Mouse (Mus musculus) liver, embryonic 16.5 days (tissue): ENCODE measurements around the gene Mcm3ap. TPM values are rescaled to one million over a fixed set of nuclear protein-coding genes. Genes with fewer than 3 reads are reported as not detected.

Experiments used
- ATAC-seq: fragments of 200-750 bp; cut with Nextera tagmentation; 2 replicates; pipeline ENCODE4 v1.8.0; 2017; ENCODE audit warnings: low read depth, mild to moderate bottlenecking, moderate number of reproducible peaks, moderate library complexity
- H3K27ac ChIP-seq: fragments of 300-500 bp; sonication (generic); 2 replicates; pipeline ENCODE4 v1.5.1; 2014; ENCODE audit warnings: mild to moderate bottlenecking, low read length
- H3K27me3 ChIP-seq: fragments of 300-500 bp; sonication (generic); 2 replicates; pipeline ENCODE4 v1.6.1; 2014; ENCODE audit warnings: low read depth, low read length, mixed read lengths; ENCODE audit not compliant: control insufficient read depth, insufficient read depth
- H3K36me3 ChIP-seq: fragments of 300-500 bp; sonication (generic); 2 replicates; pipeline ENCODE4 v1.6.1; 2014; ENCODE audit warnings: mild to moderate bottlenecking; ENCODE audit not compliant: control insufficient read depth, insufficient read depth
- H3K4me1 ChIP-seq: fragments of 300-500 bp; sonication (generic); 2 replicates; pipeline ENCODE4 v1.6.1; 2014; ENCODE audit warnings: low read depth, low read length, mixed read lengths; ENCODE audit not compliant: control insufficient read depth
- H3K4me2 ChIP-seq: fragments of 300-500 bp; sonication (generic); 2 replicates; pipeline ENCODE4 v1.6.1; 2014; ENCODE audit warnings: low read depth, low read length, mixed read lengths
- H3K4me3 ChIP-seq: fragments of 300-500 bp; sonication (generic); 2 replicates; pipeline ENCODE4 v1.5.1; 2014; ENCODE audit warnings: low read depth, mild to moderate bottlenecking, low read length
- H3K9ac ChIP-seq: fragments of 300-500 bp; sonication (generic); 2 replicates; pipeline ENCODE4 v1.6.1; 2014; ENCODE audit warnings: low read depth, low read length
- H3K9me3 ChIP-seq: fragments of 300-500 bp; sonication (generic); replicated peaks from 2 replicates; pipeline ENCODE4 v1.6.1; 2016; ENCODE audit warnings: low read length; ENCODE audit not compliant: control insufficient read depth
- WGBS: fragments of 180-500 bp; shearing (Covaris S2); extraction: QIAGEN DNeasy Blood & Tissue Kit; methylation state at CpG from one replicate; pipeline ENCODE4 v1.1.7; 2014; ENCODE audit not compliant: insufficient replicate concordance; 5-methylcytosine and 5-hydroxymethylcytosine counted together
- polyA plus RNA-seq: library from polyadenylated mRNA; unstranded; fragments of >200 nt; fragmentation: Nextera tagmentation; extraction: Ambion mirVana; gene quantifications from 2 replicates; pipeline ENCODE4 v1.2.1, GENCODE M21; 2015

The Mcm3ap gene
- polyA plus RNA-seq, 1 experiment from 2014 or later = 21.4 TPM

DNA sequence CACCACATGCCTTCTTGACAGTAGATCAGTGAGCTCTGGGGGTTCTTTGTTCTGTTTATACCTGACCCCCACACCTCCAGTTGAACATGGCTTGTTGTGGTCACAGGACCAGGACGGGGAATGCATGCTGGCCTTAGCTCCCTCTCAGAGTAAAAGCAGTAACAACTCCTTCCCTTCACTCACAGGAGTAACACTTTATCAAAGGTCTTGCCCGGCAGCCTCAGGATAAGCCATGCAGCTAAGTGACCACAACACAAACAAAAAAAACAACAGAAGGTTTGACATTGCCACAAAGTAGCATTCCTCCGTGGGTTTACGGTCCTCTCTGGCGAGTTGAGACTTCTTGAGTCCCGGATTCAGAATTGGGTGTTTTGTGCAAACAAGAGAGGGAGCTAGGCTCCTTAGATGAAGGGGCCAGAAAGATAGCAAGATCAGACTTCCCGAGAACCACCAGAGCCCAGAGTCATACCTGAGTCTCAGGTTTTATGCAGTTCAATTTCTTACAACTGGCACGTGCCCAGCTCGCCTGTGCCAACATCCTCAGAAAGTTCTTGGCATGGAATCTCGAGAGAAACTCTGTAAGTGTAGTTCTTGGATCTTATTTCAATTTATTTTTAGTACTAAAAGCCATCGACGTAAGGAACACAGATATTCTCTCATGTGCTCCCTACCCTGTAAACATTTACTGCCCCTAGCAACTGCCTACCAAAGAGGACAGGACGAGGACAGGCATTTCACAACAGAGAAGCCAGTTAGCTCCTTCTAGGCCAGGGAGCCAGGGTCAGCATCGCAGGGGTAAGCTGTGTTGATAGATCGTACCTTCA is 21.1 kb upstream of the Mcm3ap start:
- no peak overlapping the region for H3K4me2 ChIP-seq
- H3K36me3 ChIP-seq = no peaks in the 10 kb centered on the region
- peaks cover 20% of the 10 kb centered on the region for H3K4me1 ChIP-seq
- H3K9me3 ChIP-seq = no peaks in the 10 kb centered on the region
- ATAC-seq = no peak
- no peak overlapping the region for H3K4me3 ChIP-seq
- no peak overlapping the region; the same call in 1 of the 2 replicates for H3K27ac ChIP-seq
- H3K27me3 ChIP-seq = no peaks in the 10 kb centered on the region
- 59% methylated on average over 15 of the region's 15 CpGs for WGBS
- H3K9ac ChIP-seq = no peak overlapping the region

GRCm38 (mm10) chr10:76448851-76449250 is 19.9 kb upstream of the Mcm3ap start, which contains the start of gene 2610028H24Rik:
2610028H24Rik (plus strand) TSS chr10:76449081.
- H3K4me3 ChIP-seq = no peak within 1 kb of the TSS
- no peak within 1 kb of the TSS for H3K27ac ChIP-seq
- H3K9ac ChIP-seq = no peak within 1 kb of the TSS
- ATAC-seq = no peak
- H3K36me3 ChIP-seq = no peaks in the 10 kb centered on the region
- H3K4me2 ChIP-seq = no peak within 1 kb of the TSS
- no peaks in the 10 kb centered on the region for H3K27me3 ChIP-seq
- peaks cover 12% of the 10 kb centered on the region for H3K4me1 ChIP-seq
- H3K9me3 ChIP-seq = no peaks in the 10 kb centered on the region
- 65% methylated on average over 5 of the region's 5 CpGs for WGBS

GRCm38 (mm10) chr10:76455289-76455688 is 13.4 kb upstream of the Mcm3ap start:
- Histone ChIP-seq H3K27me3 (no peaks in the 10 kb centered on the region), H3K9ac (no peak overlapping the region), H3K36me3 (no peaks in the 10 kb centered on the region), H3K4me2 (no peak overlapping the region), H3K27ac (no peak overlapping the region), H3K4me3 (no peak overlapping the region), H3K4me1 (no peaks in the 10 kb centered on the region), H3K9me3 (0 out of 2 replicates have a peak, but pooled peaks cover 2% of the 10 kb centered on the region)
- WGBS = 51% methylated on average over 5 of the region's 5 CpGs
- ATAC-seq = no peak

DNA sequence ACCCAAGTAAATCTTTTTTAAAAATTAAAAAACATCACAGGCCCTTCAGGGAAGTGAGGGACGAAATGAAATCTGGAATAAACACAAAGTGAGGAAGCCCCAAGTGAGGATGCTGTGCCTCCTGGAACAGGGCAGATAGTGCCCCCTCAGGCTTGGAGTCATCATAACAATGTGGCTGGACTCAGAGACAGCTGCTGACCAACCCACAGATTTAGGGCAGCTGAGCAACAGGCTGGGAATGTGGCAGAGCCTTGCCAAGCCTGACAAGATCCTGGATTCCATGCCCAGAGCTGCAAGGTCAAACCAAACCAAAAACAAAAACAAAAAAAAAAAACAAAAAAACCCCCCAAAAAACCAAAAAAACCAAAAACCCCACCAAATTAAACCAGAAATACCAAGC is 7.5 kb upstream of the Mcm3ap start:
- H3K9me3 ChIP-seq = 0 out of 2 replicates have a peak, but pooled peaks cover 2% of the 10 kb centered on the region

DNA sequence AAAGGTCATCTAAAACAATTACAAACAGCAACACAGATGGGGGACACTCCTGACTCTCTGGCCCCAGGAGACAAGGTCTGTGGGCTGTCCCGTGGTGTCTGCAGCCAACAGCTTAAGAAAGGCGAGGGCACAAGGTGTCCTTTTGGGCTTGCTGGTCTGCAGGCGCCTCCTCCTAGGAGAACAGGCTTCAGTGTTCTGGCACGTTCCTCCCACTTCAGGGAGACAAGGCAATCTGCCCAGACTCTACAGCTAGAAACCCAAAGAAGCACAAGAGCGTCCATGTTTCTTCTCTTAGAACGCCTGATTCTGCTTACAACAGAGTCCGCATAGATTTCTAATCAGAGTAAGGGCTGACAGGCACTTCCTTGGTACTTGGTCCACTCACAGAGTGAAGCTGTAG is 6.4 kb upstream of the Mcm3ap start:
- H3K36me3 ChIP-seq = no peaks in the 10 kb centered on the region
- no peak overlapping the region for H3K4me2 ChIP-seq
- WGBS = 68% methylated on average over 7 of the region's 7 CpGs
- H3K9ac ChIP-seq = no peak overlapping the region
- ATAC-seq = no peak
- no peaks in the 10 kb centered on the region for H3K4me1 ChIP-seq
- no peaks in the 10 kb centered on the region for H3K27me3 ChIP-seq
- H3K4me3 ChIP-seq = no peak overlapping the region
- 0 out of 2 replicates have a peak, but pooled peaks cover 2% of the 10 kb centered on the region for H3K9me3 ChIP-seq
- H3K27ac ChIP-seq = no peak overlapping the region

More for the DNA sequence above, 7.5 kb upstream of the Mcm3ap start:
- Histone ChIP-seq H3K4me3 (no peak overlapping the region), H3K27ac (no peak overlapping the region), H3K36me3 (no peaks in the 10 kb centered on the region), H3K9ac (no peak overlapping the region), H3K4me2 (no peak overlapping the region), H3K4me1 (no peaks in the 10 kb centered on the region), H3K27me3 (no peaks in the 10 kb centered on the region)
- ATAC-seq = no peak
- WGBS = 70% methylated on average over 1 of the region's 1 CpGs

DNA sequence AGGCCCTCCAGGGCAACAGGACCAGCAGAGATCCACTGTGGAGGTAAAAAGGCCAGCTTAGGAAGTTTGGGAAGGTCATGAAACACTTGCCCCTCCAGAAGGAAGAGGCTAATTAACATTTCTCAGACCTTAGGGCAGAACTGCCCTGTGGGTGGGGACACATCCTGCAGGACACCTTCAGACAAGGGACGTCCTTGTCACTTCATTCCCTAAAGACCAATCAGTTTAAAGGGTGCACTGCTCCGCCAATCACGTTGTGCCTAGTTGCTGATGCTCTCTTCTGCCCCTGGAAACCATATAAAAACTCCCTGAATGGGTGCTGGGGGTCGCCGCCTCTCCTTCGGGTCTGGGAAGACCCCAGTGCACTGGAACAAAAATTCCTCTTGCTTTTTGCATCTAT is 6.0 kb upstream of the Mcm3ap start:
- Histone ChIP-seq H3K4me3 (no peak overlapping the region), H3K4me2 (no peak overlapping the region), H3K27ac (no peak overlapping the region), H3K9me3 (0 out of 2 replicates have a peak, but pooled peaks cover 2% of the 10 kb centered on the region), H3K4me1 (peaks cover 1% of the 10 kb centered on the region; the same call in 1 of the 2 replicates), H3K27me3 (no peaks in the 10 kb centered on the region), H3K9ac (no peak overlapping the region), H3K36me3 (no peaks in the 10 kb centered on the region)
- no peak for ATAC-seq
- WGBS = 73% methylated on average over 6 of the region's 6 CpGs

- no peaks in the 10 kb centered on the region; the same call in 1 of the 2 replicates for H3K4me1 ChIP-seq
- no peak overlapping the region for H3K27ac ChIP-seq
- 85% methylated on average over 5 of the region's 5 CpGs for WGBS
- no peak for ATAC-seq
- H3K9me3 ChIP-seq = no peaks in the 10 kb centered on the region
- H3K27me3 ChIP-seq = no peaks in the 10 kb centered on the region
- H3K36me3 ChIP-seq = peaks cover 31% of the 10 kb centered on the region
- H3K4me3 ChIP-seq = no peak overlapping the region
- no peak overlapping the region for H3K9ac ChIP-seq
- no peak overlapping the region for H3K4me2 ChIP-seq
Measured at GRCm38 (mm10) chr10:76473759-76474158, 5.0 kb downstream of the Mcm3ap start.

DNA sequence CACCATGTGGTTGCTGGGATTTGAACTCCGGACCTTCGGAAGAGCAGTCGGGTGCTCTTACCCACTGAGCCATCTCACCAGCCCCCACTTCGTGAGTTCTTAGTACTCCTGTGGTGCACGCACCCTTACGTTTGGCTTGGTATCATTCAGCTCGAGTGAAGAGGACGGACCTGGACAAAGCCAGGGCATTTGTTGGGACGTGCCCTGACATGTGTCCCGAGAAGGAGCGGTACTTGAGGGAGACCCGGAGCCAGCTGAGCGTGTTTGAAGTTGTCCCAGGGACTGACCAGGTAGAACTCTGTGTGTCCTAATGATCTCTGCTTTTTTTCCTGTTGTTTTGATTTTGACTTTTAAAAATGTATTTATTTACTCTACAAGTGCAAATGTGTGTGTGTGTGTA is 12.1 kb downstream of the Mcm3ap start:
- Histone ChIP-seq H3K27me3 (no peaks in the 10 kb centered on the region), H3K9ac (no peak overlapping the region), H3K4me3 (no peak overlapping the region), H3K4me2 (no peak overlapping the region), H3K4me1 (no peaks in the 10 kb centered on the region), H3K9me3 (no peaks in the 10 kb centered on the region), H3K36me3 (peaks cover 39% of the 10 kb centered on the region), H3K27ac (no peak overlapping the region)
- 89% methylated on average over 13 of the region's 13 CpGs for WGBS
- no peak for ATAC-seq

DNA sequence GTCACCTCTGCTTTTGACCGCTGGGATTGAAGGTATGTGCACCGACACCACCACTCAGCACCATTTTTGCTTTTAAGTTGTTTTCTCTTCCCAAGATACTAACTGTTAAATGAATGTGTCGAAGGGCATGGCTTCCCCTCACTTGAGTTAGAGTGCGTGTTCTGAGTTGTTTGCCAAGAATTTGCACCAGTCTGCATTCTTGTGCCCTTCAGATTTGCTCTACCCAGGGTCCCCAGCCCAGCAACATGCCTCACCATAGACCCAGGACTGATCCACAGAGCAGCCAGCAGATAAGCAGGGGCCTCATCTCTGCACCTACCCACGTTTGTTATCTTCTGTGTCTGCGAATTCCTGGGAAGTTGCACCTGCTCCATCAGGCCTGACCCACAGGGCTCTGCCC is 12.8 kb downstream of the Mcm3ap start:
- peaks cover 38% of the 10 kb centered on the region for H3K36me3 ChIP-seq

More for the DNA sequence above, 12.8 kb downstream of the Mcm3ap start:
- Histone ChIP-seq H3K9ac (no peak overlapping the region), H3K27me3 (no peaks in the 10 kb centered on the region), H3K27ac (no peak overlapping the region), H3K9me3 (no peaks in the 10 kb centered on the region), H3K4me2 (no peak overlapping the region), H3K4me1 (no peaks in the 10 kb centered on the region), H3K4me3 (no peak overlapping the region)
- 67% methylated on average over 6 of the region's 6 CpGs for whole genome bisulfite sequencing
- no peak for ATAC-seq
